Mouse (Mus musculus) Patski (cell line): ENCODE measurements around the gene Cacna1d. TPM values are rescaled to one million over a fixed set of nuclear protein-coding genes. Genes with fewer than 3 reads are reported as not detected.

Experiments used
- ATAC-seq: fragments of 100-300 bp; one replicate; pipeline ENCODE4 v1.8.0; 2021
- CTCF ChIA-PET: fragments of 350-600 bp; sonication (Branson Sonifier 250); formaldehyde crosslinking; loops from one replicate; lab custom pipeline; 2022; ENCODE audit warnings: inconsistent platforms; lab: Charles Lee
- POLR2A ChIA-PET: fragments of 350-600 bp; sonication (Branson Sonifier 250); formaldehyde crosslinking; loops from one replicate; lab custom pipeline; 2022; ENCODE audit warnings: antibody characterized with exemption, inconsistent platforms; lab: Charles Lee
- DNase-seq: peaks from one replicate; pipeline ENCODE4 v3.0.0-alpha.2; 2011; ENCODE audit warnings: low read depth, low spot score
- H3K27me3 ChIP-seq: fragments of 371-371 bp; one replicate; pipeline ENCODE4 v1.5.1; 2021
- CTCF ChIP-seq: fragments of 100-300 bp; IDR thresholded peaks from one replicate; pipeline ENCODE4 v1.5.1; 2021
- in situ Hi-C: fragments of 300-500 bp; cut with MboI; formaldehyde crosslinking; loops from 3 replicates; pipeline ENCODE4 v1.11.1; 2018; ENCODE audit warnings: low pct_unique_long_range_greater_than_20kb, mixed read lengths
- polyA plus RNA-seq: library from polyadenylated mRNA; unstranded; gene quantifications from one replicate; pipeline ENCODE4 v1.2.3, GENCODE M21; 2021

The Cacna1d gene
- polyA plus RNA-seq, 1 experiment from 2014 or later, result 0.05 TPM

DNA sequence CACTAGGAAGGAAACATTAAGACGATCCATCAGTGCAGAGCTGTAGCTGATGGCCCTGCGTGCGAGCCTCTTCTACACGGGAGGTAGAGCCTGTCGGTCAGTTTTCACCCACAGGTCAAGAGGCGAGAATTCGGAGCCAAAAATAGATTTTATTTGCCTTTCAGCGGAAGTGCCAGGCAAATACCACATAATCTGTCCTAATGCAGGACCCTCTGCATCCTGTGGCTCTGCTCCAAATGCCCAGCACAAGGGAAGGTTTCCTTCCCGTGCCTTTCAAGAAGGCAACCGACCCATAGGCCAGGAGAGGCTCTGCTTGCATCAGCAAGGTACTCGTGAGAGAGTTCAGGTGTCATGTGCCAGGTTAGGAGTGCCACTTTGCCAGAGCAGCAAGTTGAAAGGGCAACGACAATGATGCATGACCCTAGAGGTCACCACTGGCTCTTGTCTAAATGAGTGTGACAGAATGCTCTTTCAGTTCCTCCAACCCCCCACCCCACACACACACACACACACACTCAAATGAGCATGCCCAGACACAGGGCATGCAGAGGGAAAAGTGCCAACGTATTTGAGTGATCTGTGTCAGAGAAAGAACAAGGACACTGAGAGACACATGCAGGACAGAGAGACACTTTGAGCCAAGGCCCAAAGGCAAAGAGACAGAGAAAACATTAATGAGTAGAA, 179.9 kb downstream of the Cacna1d start:
- CTCF ChIA-PET, result no interaction called here
- ATAC-seq, result no peak
- POLR2A ChIA-PET, result no interaction called here
- TF ChIP-seq CTCF, result no peak
- in situ Hi-C loops, result no loop called here
- DNase-seq, result no peak
- peaks cover 30% of the 10 kb centered on the region for H3K27me3 ChIP-seq

DNA sequence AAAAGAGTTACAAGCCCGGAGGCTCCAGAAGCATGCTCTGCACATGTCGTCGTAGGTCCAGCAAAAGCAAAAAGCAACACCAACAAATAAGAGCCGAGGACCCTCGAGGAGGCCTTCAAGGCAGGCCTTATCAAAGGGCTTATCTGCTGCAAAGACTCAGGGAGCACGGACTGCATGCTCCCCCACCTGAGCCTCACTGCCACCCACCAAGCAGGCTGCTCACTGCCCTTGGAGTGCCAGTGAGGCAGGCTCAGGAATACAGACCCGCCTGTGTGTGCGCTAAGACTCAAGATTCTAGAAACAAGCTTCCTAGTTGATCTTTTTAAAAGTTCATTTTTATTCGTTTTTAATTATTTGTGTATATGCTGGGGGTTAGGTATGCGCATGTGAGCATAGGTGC, 181.0 kb downstream of the Cacna1d start:
- POLR2A ChIA-PET, result no interaction called here
- no peak for TF ChIP-seq CTCF
- CTCF ChIA-PET, result no interaction called here
- ATAC-seq (no peak), DNase-seq (no peak)
- in situ Hi-C loops, result no loop called here
- peaks cover 35% of the 10 kb centered on the region for H3K27me3 ChIP-seq

DNA sequence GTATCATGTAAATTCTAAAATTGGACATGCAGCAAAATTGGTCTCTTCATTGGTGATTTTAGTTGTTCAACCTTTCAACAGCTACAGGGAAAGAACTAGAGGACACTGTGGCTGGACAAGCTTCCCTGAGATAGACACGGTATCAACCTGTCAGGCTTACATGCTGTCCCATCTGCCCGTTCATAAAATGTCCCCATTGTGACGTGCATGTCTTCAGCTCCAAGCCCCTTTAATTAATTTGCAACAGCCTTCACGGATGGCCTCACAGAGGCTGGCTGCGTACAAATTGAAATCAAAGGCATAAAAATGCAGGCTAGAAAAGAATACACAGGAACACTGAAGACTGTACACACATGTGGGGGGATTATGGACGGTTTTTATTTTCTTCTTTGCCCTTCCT, 185.0 kb downstream of the Cacna1d start:
- DNase-seq, result no peak
- ChIA-PET POLR2A (no interaction called here), CTCF (no interaction called here)
- in situ Hi-C loops, result no loop called here
- no peak for ATAC-seq
- TF ChIP-seq CTCF, result no peak
- peaks cover 30% of the 10 kb centered on the region for H3K27me3 ChIP-seq

DNA sequence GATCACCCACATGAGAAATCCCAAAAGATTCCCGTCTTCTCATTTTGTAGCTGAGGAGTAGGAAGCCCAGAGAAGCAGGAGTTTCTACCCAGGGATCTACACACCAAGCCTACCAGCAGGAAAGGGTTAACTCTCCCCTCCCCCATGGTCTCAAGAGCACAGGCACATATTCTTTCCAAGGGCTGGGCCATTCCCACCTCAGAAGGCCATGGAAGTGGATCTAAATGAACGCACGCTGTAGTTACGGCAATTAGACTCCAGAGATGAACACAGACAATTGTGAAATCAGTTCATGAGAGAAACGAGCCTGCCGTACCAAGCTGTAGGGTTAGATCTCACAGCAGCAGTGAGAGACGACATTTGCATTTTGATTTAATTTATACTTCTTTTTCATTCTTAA, 191.3 kb downstream of the Cacna1d start:
- no peak for ATAC-seq
- CTCF ChIA-PET, result no interaction called here
- in situ Hi-C loops, result no loop called here

DNA sequence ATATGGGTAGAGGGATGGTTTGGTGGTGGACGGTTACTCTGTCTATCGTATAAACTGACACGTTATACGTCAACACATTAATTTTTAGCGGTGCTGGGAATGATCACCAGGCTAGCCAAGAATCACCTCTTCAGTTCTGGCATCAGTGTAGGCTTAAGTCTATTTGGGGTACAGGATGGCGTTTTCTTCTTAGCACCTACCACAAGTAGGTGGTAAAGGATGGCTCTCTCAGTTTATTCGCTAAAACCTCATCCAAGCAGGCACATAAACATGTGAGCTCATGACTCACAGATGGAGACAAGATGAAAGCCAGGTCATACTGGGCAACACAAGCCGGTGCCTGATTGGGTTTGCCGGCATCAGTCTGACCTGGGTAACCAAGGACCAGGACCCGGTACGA, 193.8 kb downstream of the Cacna1d start:
- in situ Hi-C loops, result no loop called here
- TF ChIP-seq CTCF, result no peak
- DNase-seq (no peak), ATAC-seq (no peak)
- peaks cover 19% of the 10 kb centered on the region for H3K27me3 ChIP-seq
- CTCF ChIA-PET, result no interaction called here
- POLR2A ChIA-PET, result no interaction called here

More for the DNA sequence above, 191.3 kb downstream of the Cacna1d start:
- POLR2A ChIA-PET, result no interaction called here
- TF ChIP-seq CTCF, result no peak
- peaks cover 19% of the 10 kb centered on the region for H3K27me3 ChIP-seq
- DNase-seq, result no peak

DNA sequence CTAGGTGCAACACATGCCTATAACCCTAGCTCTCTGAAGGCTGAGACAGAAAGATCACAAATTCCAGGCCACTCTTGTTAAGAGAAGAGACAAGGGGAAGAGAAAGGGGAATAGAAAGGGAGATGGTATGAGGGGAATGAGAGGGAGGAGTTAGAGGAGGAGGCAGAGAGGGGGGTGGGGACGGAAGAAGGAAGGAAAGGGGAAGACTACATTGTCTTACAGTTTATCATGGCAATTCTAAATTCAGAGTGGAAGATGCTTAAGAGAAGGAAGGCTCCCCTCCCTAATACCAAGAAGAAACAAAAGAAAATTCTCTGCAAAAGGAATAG, 199.2 kb downstream of the Cacna1d start:
- peaks cover 25% of the 10 kb centered on the region for H3K27me3 ChIP-seq
- DNase-seq (no peak), ATAC-seq (no peak)
- CTCF ChIA-PET, result no interaction called here
- TF ChIP-seq CTCF, result no peak
- POLR2A ChIA-PET, result no interaction called here
- in situ Hi-C loops, result no loop called here

DNA sequence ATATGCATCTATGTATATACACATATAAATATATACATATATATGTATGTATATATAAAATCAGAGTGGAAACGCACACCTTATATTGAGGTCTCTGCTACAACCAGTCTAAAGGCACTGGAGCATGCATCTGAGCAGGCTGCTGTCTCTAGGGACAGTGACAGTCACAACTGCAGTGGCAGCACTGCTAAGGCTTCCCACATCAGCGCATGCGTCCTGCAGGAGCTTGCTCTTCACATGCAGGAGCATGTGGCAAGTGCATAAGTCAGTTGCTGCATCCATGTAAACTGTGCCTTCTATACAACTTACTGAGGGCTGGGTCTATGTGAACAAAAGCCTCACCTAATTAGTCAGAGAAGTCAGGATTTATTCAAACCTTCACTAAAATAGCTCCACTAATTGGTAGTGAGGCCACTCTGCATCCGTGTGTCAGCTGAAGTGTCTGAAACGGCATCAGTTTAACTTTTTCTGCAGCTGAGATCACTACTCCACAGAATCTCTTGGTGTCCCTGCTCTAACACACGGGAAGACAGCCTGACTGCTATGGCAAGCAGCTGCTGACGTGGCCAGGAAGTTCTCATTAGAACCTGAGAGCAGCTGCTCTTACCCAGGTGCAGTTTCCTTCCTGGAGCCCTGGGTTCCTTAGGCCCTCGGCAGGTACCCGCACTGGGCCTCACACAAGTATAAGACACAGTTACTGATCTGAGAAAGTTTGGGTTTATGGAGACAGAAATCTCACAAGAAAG, 199.7 kb downstream of the Cacna1d start:
- ATAC-seq (no peak), DNase-seq (no peak)
- no peak for TF ChIP-seq CTCF
- H3K27me3 ChIP-seq, result peaks cover 25% of the 10 kb centered on the region
- POLR2A ChIA-PET, result no interaction called here
- CTCF ChIA-PET, result no interaction called here
- in situ Hi-C loops, result no loop called here

DNA sequence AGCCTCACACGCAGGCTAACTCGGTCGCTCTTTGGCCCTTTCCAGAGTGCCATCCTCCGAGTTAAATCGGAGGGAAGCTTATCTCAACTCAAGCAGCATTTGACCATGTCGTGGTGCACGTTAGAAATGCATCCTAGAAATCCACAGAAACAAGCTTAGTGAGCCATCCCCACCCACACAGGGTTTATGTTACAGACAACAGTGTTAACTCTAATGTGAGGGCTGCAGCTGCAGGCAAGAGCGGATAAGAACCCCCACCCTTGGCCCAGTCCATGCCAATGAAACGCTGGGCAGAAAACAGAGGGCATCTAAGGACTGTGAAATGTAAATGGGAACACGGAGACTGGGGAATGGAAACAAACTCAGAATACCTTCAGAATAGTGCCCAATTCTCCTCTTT, 206.8 kb downstream of the Cacna1d start:
- DNase-seq, result no peak
- CTCF ChIA-PET, result no interaction called here
- TF ChIP-seq CTCF, result no peak
- peaks cover 41% of the 10 kb centered on the region for H3K27me3 ChIP-seq
- no peak for ATAC-seq
- POLR2A ChIA-PET, result no interaction called here
- in situ Hi-C loops, result no loop called here

DNA sequence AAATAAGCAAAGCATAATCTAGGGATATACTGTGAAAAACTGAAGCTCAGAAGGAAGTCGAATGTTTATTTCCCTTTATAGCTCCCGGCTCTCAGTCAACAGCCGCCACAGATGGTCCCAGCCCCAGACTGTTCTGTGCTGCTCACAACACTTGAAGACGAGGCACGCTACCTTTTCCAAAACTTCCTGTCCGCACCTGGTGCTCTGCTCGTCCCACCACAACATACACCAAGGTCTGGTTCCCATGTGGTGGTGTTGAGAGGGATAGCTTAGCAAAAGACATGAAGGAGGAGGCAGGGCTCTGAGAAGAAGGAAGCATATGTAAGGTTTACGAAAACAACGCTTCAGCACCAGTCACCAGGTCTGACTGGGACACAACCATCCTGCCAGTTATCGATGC, 207.2 kb downstream of the Cacna1d start:
- no peak for ATAC-seq
- in situ Hi-C loops, result no loop called here
- peaks cover 39% of the 10 kb centered on the region for H3K27me3 ChIP-seq
- POLR2A ChIA-PET, result no interaction called here
- CTCF ChIA-PET, result interaction anchor here (1.3 kb wide), 1 partner anchor 33 kb away, joined by 3 read pairs; no protein-coding TSS in a partner anchor
- TF ChIP-seq CTCF, result no peak
- no peak for DNase-seq

DNA sequence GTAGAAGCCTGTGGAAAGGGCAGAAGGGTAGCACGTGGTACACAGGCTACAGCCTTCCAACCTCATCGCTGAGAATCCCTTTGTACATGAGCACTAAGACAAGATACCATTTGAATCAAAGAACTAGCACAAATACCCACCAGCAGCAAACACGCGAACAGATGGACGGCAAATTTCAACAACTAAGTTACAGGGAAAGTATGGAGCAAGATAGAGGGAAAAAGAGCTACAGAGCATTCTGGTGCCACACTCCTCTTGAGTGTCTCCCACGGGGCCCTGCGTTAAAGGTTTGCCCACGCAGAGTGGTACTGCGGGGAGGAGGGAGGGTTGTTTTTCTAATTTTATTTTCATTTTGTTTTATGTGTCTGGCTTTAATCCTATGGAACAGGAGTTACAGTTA, 215.7 kb downstream of the Cacna1d start:
- POLR2A ChIA-PET, result no interaction called here
- no peak for ATAC-seq
- H3K27me3 ChIP-seq, result peaks cover 59% of the 10 kb centered on the region
- in situ Hi-C loops, result no loop called here
- TF ChIP-seq CTCF, result no peak
- no peak for DNase-seq
- CTCF ChIA-PET, result no interaction called here

DNA sequence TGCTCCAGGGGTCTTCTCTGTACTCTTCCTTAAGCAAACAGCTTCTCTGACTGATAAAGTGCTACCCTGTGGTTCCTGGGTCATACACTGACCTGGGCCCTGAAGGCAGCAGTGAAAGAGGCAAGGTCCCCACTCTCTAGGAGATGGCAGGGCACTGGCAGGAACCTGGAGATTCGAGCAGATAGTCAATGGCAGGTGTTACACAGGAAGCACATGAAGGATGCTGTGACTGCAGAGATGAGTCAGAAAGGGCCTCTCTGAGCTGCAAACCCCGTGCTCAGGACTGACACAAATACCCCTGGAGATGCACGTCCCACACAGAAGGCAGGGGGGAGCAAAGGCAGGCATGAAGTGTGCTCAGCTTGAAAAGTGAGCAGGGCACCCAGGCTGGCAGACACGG, 218.3 kb downstream of the Cacna1d start:
- CTCF ChIA-PET, result no interaction called here
- in situ Hi-C loops, result no loop called here
- no peak for DNase-seq
- POLR2A ChIA-PET, result no interaction called here
- peaks cover 61% of the 10 kb centered on the region for H3K27me3 ChIP-seq
- ATAC-seq, result no peak
- TF ChIP-seq CTCF, result no peak

DNA sequence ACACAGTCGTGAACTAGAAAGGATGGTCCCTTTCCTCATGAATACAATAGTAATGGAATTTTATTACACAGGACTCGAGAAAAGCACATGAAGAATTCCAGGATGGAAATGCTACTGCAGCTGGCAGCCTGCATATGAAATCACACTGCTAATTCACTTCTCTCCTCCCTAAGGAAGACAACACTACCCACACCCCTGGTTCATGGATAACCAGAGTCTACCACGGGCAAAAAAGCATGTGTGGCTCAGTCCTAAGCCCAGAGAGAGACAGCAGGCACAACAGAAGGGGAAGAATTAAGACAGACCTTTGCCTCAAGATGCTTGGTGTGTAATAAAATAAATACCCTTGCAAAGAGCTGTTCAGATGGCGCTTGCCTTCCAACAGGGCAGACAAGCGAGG, 218.7 kb downstream of the Cacna1d start:
- peaks cover 60% of the 10 kb centered on the region for H3K27me3 ChIP-seq
- ChIA-PET CTCF (no interaction called here), POLR2A (no interaction called here)
- DNase-seq (no peak), ATAC-seq (no peak)
- TF ChIP-seq CTCF, result no peak
- in situ Hi-C loops, result no loop called here
